ENCODE assay signal across 17 mouse cellular contexts in the genomic region with DNA sequence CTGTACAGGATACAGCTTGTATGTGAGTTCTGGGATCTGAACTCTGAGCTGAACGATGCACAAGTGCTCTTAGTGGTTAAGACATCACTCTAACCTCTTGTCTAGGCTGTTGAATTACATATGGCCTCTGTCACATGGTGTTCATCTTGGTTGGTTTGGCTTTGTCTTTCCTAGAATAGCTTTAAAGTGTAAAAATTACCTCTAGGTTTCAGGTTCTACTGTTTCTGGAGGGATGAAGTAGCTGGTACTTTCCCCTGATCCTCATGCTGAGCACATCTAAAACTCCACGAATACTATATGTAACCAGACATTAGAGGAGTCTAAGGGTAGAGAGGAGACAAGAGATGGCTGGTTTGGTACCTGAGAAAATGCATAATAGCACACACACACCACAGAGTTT.
"Had no signal": no experiment of that assay in that cellular context is flagged by ENCODE, and none has a peak within 500 bp of the region (broad histone marks: within the 10 kb centered on the region; RNA-seq: fewer than 3 reads in every experiment).

No protein-coding gene starts in this region.

- H3K4me2 ChIP-seq: neural tube, embryonic 12.5 days; neural tube, embryonic 13.5 days; neural tube, embryonic 15.5 days; stomach, embryonic 15.5 days had no signal

- H3K9ac ChIP-seq: neural tube, embryonic 12.5 days; neural tube, embryonic 13.5 days; neural tube, embryonic 15.5 days; stomach, embryonic 15.5 days had no signal

- DNase-seq: retina, postnatal 1 day; right cerebral cortex, adult 18-20 months; right cerebral cortex, postnatal 14 days; right cerebral cortex, postnatal 25 days; right cerebral cortex, postnatal 4 days; spleen, adult 18-20 months; thymus, adult 18-20 months; thymus, adult 2 months; thymus, postnatal 14 days; thymus, postnatal 25 days; thymus, postnatal 36 days; thymus, postnatal 4 days had no signal

- H3K36me3 ChIP-seq: neural tube, embryonic 12.5 days; neural tube, embryonic 13.5 days; neural tube, embryonic 15.5 days; stomach, embryonic 15.5 days had no signal

- H3K4me3 ChIP-seq: neural tube, embryonic 12.5 days; neural tube, embryonic 13.5 days; neural tube, embryonic 15.5 days; stomach, embryonic 15.5 days had no signal

- H3K27me3 ChIP-seq: neural tube, embryonic 12.5 days; neural tube, embryonic 13.5 days; neural tube, embryonic 15.5 days; stomach, embryonic 15.5 days had no signal

- H3K4me1 ChIP-seq: neural tube, embryonic 12.5 days; neural tube, embryonic 13.5 days; neural tube, embryonic 15.5 days; stomach, embryonic 15.5 days had no signal

- H3K9me3 ChIP-seq: neural tube, embryonic 12.5 days; neural tube, embryonic 13.5 days; neural tube, embryonic 15.5 days; stomach, embryonic 15.5 days had no signal

- H3K27ac ChIP-seq: neural tube, embryonic 12.5 days; neural tube, embryonic 13.5 days; neural tube, embryonic 15.5 days; stomach, embryonic 15.5 days; stomach, postnatal 0 days had no signal
